Mouse (Mus musculus) embryonic fibroblast, embryonic 13.5 days (primary cell): ENCODE measurements around the gene Vpreb3.

ENCODE experiments used
- CTCF ChIP-seq: IDR thresholded peaks from 2 replicates; pipeline ENCODE4 v1.5.1; 2011; ENCODE audit warnings: mild to moderate bottlenecking, control low read depth, low read length, moderate library complexity, borderline replicate concordance; ENCODE audit not compliant: insufficient read depth
- POLR2A ChIP-seq: IDR thresholded peaks from 2 replicates; pipeline ENCODE4 v1.6.1; 2011; ENCODE audit warnings: low read depth, mild to moderate bottlenecking, control low read depth, low read length, moderate library complexity

DNA sequence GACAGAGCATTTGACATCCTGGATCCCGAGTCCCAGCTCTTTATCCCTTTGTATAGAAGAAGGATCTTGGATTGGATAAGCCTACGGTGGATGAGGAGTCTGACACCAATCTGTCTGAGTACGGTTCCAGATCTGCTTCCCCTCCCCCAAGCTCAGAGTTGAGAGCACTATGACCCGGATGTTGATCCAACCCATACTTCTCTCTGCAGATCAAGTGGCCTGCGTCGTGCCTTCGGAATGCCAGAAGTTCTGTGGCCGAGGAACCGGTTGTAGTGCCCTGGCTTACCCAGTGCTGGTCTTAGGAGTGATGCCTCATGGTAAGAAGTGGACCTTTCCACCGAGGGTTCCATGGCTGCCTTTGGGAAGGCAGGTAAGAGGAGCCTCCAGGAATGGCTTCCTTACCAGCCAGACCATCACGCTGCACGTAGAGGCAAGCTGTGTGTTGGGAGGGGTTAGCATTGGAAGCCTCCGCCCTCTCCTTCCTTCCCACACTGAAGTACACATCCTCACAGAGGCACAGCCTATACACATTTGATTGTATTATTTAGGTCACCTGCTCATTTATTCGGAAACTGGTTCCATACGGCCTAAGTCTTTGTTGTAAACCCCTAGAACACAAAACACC, 50.9 kb downstream of the Vpreb3 start:
- TF ChIP-seq POLR2A (no peak), CTCF (no peak)
